Mouse (Mus musculus) midbrain, embryonic 14.5 days (tissue): ENCODE measurements around the gene Erich4. TPM values are rescaled to one million over a fixed set of nuclear protein-coding genes. Genes with fewer than 3 reads are reported as not detected.

ENCODE experiments used
- ATAC-seq: fragments of 200-750 bp; cut with Nextera tagmentation; 2 replicates; pipeline ENCODE4 v1.8.0; 2017; ENCODE audit warnings: moderate number of reproducible peaks, moderate library complexity; ENCODE audit not compliant: low FRiP score, low TSS enrichment
- DNase-seq: peaks from one replicate; pipeline ENCODE4 v3.0.0-alpha.2; 2015
- H3K27ac ChIP-seq: fragments of 300-500 bp; sonication (generic); replicated peaks from 2 replicates; pipeline ENCODE4 v1.5.1; 2014; ENCODE audit warnings: mild to moderate bottlenecking, low read depth, low read length, moderate library complexity
- H3K27me3 ChIP-seq: fragments of 300-500 bp; sonication (generic); 2 replicates; pipeline ENCODE4 v1.6.1; 2014; ENCODE audit warnings: low read length, control low read depth, mixed read lengths; ENCODE audit not compliant: control insufficient read depth, insufficient read depth
- H3K36me3 ChIP-seq: fragments of 300-500 bp; sonication (generic); 2 replicates; pipeline ENCODE4 v1.6.1; 2014; ENCODE audit warnings: low read length, control low read depth; ENCODE audit not compliant: control insufficient read depth, insufficient read depth
- H3K4me1 ChIP-seq: fragments of 300-500 bp; sonication (generic); 2 replicates; pipeline ENCODE4 v1.6.1; 2014; ENCODE audit warnings: mild to moderate bottlenecking, antibody characterized with exemption, low read length, control low read depth; ENCODE audit not compliant: control insufficient read depth, insufficient read depth
- H3K4me2 ChIP-seq: fragments of 300-500 bp; sonication (generic); 2 replicates; pipeline ENCODE4 v1.6.1; 2014; ENCODE audit warnings: mild to moderate bottlenecking, low read length, moderate library complexity
- H3K4me3 ChIP-seq: fragments of 300-500 bp; sonication (generic); replicated peaks from 2 replicates; pipeline ENCODE4 v1.5.1; 2014; ENCODE audit warnings: low read depth, low read length
- H3K9ac ChIP-seq: fragments of 300-500 bp; sonication (generic); replicated peaks from 2 replicates; pipeline ENCODE4 v1.6.1; 2014; ENCODE audit warnings: mild to moderate bottlenecking, low read length, moderate library complexity
- H3K9me3 ChIP-seq: fragments of 300-500 bp; sonication (generic); 2 replicates; pipeline ENCODE4 v1.6.1; 2016; ENCODE audit warnings: low read length, control low read depth, mixed read lengths; ENCODE audit not compliant: control insufficient read depth
- WGBS: fragments of 180-500 bp; shearing (Covaris S2); extraction: QIAGEN DNeasy Blood & Tissue Kit; methylation state at CpG from one replicate; pipeline ENCODE4 v1.1.7; 2014; 5-methylcytosine and 5-hydroxymethylcytosine counted together
- polyA plus RNA-seq: library from polyadenylated mRNA; unstranded; fragments of >200 nt; fragmentation: Nextera tagmentation; extraction: Ambion mirVana; gene quantifications from 2 replicates; pipeline ENCODE4 v1.2.1, GENCODE M21; 2014

The Erich4 gene
- polyA plus RNA-seq, 1 experiment from 2014 or later, result not detected

DNA sequence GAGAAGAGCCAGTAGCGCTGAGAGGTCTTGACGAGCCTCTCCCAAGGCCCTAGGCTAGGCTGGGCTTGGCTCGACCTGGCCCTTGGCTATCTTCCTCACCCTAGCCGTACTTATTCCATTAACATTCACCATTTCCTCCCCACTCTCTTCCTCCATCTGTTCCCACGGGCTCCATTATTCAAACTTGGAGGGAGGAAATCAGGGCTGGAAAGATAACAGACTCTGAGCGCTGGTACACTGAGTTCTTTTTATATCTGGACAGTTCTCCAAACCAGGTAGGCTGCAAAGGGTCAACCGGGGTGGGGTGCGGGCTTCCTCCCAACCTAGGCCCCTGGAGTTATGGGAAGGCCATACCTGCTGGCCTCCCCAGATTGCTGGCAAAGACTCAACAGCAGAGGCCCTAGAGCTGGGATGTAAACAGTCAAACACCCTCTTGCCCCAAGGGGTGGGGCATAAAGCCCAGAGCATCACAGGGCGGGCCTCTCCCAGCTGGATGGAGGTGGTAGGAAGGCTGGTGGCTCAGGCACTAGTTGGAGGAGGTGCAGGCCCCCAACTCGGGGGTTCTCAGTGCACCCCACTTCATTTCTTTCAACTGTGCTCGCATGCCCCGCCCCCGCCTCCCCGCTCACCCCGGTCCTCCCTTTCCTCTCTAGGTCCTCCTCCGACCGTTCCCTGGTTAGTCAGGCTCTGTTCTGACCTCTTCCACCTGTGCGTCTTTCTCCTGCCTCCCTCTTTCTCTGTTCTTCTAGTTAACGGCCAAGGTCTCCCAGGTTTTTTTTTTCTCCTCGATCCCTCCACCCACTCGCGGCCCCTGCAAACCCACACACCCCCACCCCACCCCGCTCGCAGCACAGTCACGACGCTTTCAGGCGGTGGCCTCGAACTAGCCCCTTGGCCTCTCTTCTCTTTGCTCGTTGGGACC, 11.1 kb upstream of the Erich4 start, which contains the start of gene B3gnt8:
Gene B3gnt8, plus strand, starts transcription at position 146 of the 922 bp plus-strand sequence.
- Histone ChIP-seq H3K9ac (no peak within 1 kb of the TSS), H3K36me3 (peaks cover 52% of the 10 kb centered on the region)
- no peak for ATAC-seq

DNA sequence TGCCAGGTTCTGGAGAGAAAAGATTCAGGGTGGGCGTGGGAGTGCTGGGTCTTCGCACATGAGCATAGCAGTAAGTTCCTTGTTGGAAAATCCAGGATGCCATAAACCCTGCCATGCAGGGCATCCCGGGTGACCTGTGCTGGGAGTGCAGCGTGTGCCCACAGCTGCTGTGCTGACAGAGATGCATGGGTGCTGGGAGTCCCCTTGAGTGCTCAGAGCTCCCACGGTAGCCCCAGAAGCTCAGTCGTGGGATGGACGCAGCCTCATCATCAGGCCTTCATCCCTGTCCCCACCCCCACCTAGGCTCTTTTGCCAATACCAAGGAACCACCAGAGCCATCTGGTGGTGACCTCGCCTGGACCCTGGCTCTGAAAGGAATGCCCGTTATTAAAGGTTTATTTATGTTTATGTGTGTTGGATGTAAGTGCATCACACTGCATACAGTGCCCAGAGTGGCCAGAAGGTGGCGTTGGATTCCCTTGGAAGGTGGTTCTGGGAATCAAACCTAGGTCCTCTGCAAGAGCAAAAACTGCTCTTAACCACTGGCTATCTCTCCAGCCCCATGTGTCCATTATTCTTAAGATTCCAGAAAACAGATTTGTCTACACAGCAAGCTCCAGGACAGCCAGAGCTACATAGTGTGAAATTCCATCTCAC, 10.0 kb upstream of the Erich4 start:
- Histone ChIP-seq H3K4me2 (no peak overlapping the region), H3K27me3 (peaks cover 14% of the 10 kb centered on the region; the same call in 1 of the 2 replicates), H3K36me3 (peaks cover 44% of the 10 kb centered on the region), H3K9me3 (no peaks in the 10 kb centered on the region), H3K9ac (no peak overlapping the region), H3K27ac (no peak overlapping the region), H3K4me3 (no peak overlapping the region), H3K4me1 (no peaks in the 10 kb centered on the region)
- ATAC-seq (no peak), DNase-seq (no peak)
- WGBS, result 81% methylated on average over 10 of the region's 10 CpGs

More for the DNA sequence above, 11.1 kb upstream of the Erich4 start, which contains the start of gene B3gnt8:
- Histone ChIP-seq H3K4me1 (no peaks in the 10 kb centered on the region), H3K9me3 (no peaks in the 10 kb centered on the region), H3K27ac (no peak within 1 kb of the TSS), H3K4me2 (peak within 1 kb of the TSS; percentile 35), H3K4me3 (peak within 1 kb of the TSS; percentile 10; the same call in 1 of the 2 replicates), H3K27me3 (peaks cover 14% of the 10 kb centered on the region; the same call in 1 of the 2 replicates)
- no peak for DNase-seq
- WGBS, result 21% methylated on average over 29 of the region's 29 CpGs

DNA sequence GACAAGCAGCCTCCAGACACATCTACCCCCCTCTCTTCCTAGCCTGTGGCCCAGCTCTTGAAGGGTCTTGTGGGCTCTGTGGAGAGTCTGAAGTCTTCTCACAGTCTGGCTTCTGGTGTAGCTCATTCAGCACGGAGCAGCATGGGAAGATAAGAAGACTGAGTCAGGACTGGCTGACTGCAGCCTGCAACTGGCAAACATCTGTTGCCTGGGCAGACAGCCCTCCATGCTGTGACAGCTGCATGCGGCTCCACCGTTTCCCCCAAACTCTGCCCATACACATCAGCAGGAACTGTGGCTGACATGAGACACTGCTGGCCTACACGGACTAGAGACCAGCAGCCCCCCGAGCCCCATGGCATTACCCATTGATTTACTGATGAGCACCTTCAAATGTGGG, 9.2 kb upstream of the Erich4 start:
- 88% methylated on average over 5 of the region's 5 CpGs for WGBS
- no peak overlapping the region for H3K4me3 ChIP-seq
- H3K9me3 ChIP-seq, result no peaks in the 10 kb centered on the region
- H3K4me2 ChIP-seq, result no peak overlapping the region
- H3K4me1 ChIP-seq, result peaks cover 2% of the 10 kb centered on the region; the same call in 1 of the 2 replicates
- H3K27me3 ChIP-seq, result peaks cover 14% of the 10 kb centered on the region; the same call in 1 of the 2 replicates
- no peak overlapping the region for H3K9ac ChIP-seq
- H3K27ac ChIP-seq, result no peak overlapping the region
- H3K36me3 ChIP-seq, result peaks cover 35% of the 10 kb centered on the region
- DNase-seq (no peak), ATAC-seq (no peak)

DNA sequence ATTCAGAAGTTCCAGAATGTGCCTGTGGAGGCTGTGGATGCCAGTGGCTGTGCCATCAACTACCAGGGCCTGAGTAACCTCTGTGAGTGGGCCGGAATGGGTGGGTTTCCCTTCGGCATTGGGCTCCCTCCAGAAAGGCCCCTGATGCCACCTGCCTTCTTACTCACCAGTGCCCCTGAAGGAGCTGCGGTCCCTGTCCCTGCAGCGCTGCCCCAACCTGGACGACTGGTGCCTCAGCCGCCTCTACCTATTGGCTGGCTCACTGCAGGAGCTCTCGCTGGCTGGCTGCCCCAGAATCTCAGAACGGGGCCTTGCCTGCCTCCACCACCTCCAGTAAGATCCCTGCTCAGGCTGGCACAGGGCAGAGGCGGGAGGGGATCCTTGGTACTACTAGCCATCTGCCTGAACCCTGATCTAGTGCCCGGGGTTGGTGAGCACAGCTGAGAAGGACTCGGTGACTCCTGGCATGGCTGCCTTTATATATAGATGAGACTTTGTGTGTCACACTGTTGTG, 8.2 kb upstream of the Erich4 start:
- Histone ChIP-seq H3K36me3 (peaks cover 29% of the 10 kb centered on the region; the same call in 1 of the 2 replicates), H3K4me1 (peaks cover 5% of the 10 kb centered on the region; the same call in 1 of the 2 replicates), H3K27me3 (peaks cover 14% of the 10 kb centered on the region; the same call in 1 of the 2 replicates), H3K4me2 (no peak overlapping the region), H3K27ac (no peak overlapping the region), H3K9me3 (no peaks in the 10 kb centered on the region), H3K9ac (no peak overlapping the region), H3K4me3 (no peak overlapping the region)
- no peak for ATAC-seq
- no peak for DNase-seq
- 89% methylated on average over 11 of the region's 11 CpGs for WGBS

DNA sequence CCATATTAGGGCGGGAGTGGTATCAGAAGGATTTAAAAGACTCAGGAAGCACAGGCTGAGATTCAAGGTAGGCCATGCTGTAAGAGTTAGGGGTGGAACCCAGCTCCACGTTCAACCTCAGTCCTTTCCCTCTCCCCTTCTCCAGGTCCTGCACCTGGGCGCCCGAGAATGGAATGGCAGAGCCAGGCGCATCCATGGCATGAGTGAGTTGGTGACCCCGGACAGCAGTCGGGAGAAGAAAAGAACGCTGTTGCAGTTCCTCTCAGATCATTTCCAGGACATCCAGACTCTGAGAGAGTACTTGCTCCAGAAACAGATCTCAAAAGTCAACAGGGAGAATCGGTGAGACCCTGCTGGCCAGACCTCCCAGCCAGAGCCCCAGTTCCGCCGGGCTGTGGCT, 5.1 kb upstream of the Erich4 start:
- 86% methylated on average over 11 of the region's 11 CpGs for WGBS
- Histone ChIP-seq H3K36me3 (peaks cover 24% of the 10 kb centered on the region; the same call in 1 of the 2 replicates), H3K27me3 (0 out of 2 replicates have a peak, but pooled peaks cover 6% of the 10 kb centered on the region), H3K9me3 (no peaks in the 10 kb centered on the region), H3K4me3 (no peak overlapping the region), H3K4me2 (no peak overlapping the region), H3K27ac (no peak overlapping the region), H3K9ac (no peak overlapping the region), H3K4me1 (peaks cover 5% of the 10 kb centered on the region; the same call in 1 of the 2 replicates)
- DNase-seq, result no peak
- no peak for ATAC-seq

DNA sequence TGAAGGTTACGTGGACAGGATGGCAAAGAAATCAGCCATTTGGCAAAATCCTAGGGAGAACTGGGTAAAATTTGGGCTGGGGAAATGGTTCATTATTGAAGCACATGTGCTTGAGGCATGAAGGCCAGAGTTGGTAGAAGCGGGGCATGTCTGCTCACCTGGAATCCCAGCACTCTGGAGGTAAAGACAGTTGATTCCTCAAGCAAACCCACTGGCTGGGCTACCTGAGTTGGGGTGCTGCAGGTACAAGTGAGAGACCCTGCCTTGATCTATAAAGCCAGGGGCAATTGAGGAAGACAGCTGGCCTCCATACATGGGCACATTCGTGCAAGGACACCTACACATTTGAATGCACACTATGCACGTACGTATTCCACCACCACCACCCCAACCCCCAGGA, 4.4 kb upstream of the Erich4 start:
- peak overlapping the region; percentile 66 for H3K4me2 ChIP-seq
- H3K27ac ChIP-seq, result no peak overlapping the region
- peak overlapping the region; percentile 51; the same call in 1 of the 2 replicates for H3K4me3 ChIP-seq
- H3K9ac ChIP-seq, result no peak overlapping the region
- DNase-seq (no peak), ATAC-seq (no peak)
- no peaks in the 10 kb centered on the region for H3K9me3 ChIP-seq
- H3K4me1 ChIP-seq, result peaks cover 5% of the 10 kb centered on the region; the same call in 1 of the 2 replicates
- H3K27me3 ChIP-seq, result 0 out of 2 replicates have a peak, but pooled peaks cover 6% of the 10 kb centered on the region
- peaks cover 21% of the 10 kb centered on the region; the same call in 1 of the 2 replicates for H3K36me3 ChIP-seq
- 95% methylated on average over 5 of the region's 5 CpGs for WGBS

DNA sequence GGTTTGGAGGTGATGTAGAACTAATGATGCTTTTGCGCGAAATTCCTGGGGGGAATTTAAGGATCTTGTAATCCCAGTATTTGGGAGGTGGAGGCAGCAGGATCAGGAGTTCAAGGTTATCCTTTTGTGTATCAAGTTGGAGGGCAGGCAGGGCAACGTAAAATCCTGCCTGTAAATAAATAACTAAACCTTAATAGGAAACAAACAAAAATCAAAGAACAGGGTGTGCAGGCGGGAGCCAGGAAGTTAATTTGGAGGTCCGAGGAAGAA, 4.0 kb upstream of the Erich4 start:
- Histone ChIP-seq H3K9ac (peak overlapping the region; percentile 41; the same call in 1 of the 2 replicates), H3K4me1 (peaks cover 5% of the 10 kb centered on the region; the same call in 1 of the 2 replicates), H3K27ac (no peak overlapping the region), H3K9me3 (no peaks in the 10 kb centered on the region), H3K4me2 (peak overlapping the region; percentile 66), H3K36me3 (peaks cover 16% of the 10 kb centered on the region; the same call in 1 of the 2 replicates), H3K4me3 (peak overlapping the region; percentile 51), H3K27me3 (0 out of 2 replicates have a peak, but pooled peaks cover 6% of the 10 kb centered on the region)
- DNase-seq (no peak), ATAC-seq (no peak)
- 23% methylated on average over 5 of the region's 5 CpGs for WGBS
